Mouse (Mus musculus): Measurements from ENCODE around the gene Dnajb11.

- no peak for TF ChIP-seq CTCF (IDR thresholded peaks at IDR 0.05; ENCODE audit: extremely low read depth, insufficient read depth, low read length)
- no peak for TF ChIP-seq POLR2A (IDR thresholded peaks at IDR 0.05; ENCODE audit: extremely low read depth, insufficient read depth, low read length)
Observed at GRCm38 (mm10) chr16:22842871-22843270, 14.8 kb upstream of the Dnajb11 start.
